Mouse (Mus musculus): ENCODE results near the gene Fggy. TPM values are rescaled to one million over a fixed set of nuclear protein-coding genes. Genes with fewer than 3 reads are reported as not detected.

The Fggy gene
- polyA plus RNA-seq, 2 experiments = 14.9 to 19.3 TPM

DNA sequence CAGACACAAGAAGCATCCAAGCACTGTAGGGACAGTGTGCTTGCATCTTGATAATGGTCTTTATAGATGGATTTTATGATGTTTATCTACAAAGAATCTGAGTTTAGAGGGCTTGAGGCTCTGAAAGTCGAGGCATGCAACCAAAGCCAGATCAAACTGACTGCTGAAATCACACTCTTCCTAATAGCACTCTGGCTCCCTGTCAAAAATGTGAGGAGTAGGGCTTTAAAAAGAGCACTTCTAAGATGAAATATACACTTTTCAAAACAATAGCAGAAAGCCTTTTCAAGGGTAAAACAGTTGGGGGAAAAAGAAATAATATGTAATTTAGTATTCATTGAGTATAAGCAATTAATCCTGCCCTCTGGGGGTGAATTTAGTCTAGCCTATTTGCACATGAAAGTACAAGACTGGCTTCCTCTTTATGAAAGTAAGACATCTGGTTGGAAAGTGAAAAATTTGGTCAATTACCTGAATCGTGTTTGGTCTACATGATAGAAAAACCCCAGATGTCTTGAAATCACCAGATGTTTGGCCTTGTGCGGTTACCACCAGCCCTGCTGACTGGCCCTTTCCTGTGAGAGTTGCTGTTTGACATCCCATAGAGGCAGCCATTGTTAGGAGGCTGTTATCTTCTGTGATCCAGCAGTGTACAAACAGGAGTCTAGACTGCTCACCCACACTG, 172.0 kb downstream of the Fggy start:
- H3K4me2 ChIP-seq (ENCODE audit: low read depth) = no peak overlapping the region
- no peak overlapping the region for H3K9ac ChIP-seq (replicated peaks)
- WGBS (ENCODE audit: insufficient replicate concordance) = 30% methylated on average over 3 of the region's 3 CpGs
- TF ChIP-seq CTCF (IDR thresholded peaks at IDR 0.05; ENCODE audit: low read depth) (no peak), EP300 (IDR thresholded peaks at IDR 0.05; ENCODE audit: low read depth) (no peak)
- no peak overlapping the region for H3K27ac ChIP-seq
- ATAC-seq (ENCODE audit: insufficient read depth) (no peak), DNase-seq (ENCODE audit: low read depth in 3 of 3, low spot score in 3 of 3) (no peak)
- H3K27me3 ChIP-seq (ENCODE audit: control insufficient read depth, insufficient read depth, low read length) = no peaks in the 10 kb centered on the region
- H3K36me3 ChIP-seq (replicated peaks; ENCODE audit: control insufficient read depth, insufficient read depth, low read depth) = no peaks in the 10 kb centered on the region
- no peak overlapping the region for H3K4me3 ChIP-seq (ENCODE audit: insufficient read depth in 1 of 2, low read depth in 2 of 2, low read length in 2 of 2)
- no peaks in the 10 kb centered on the region for H3K4me1 ChIP-seq (replicated peaks; ENCODE audit: control insufficient read depth in 2 of 2, insufficient read depth in 2 of 2, low read length in 1 of 2)
- no peaks in the 10 kb centered on the region for H3K9me3 ChIP-seq (ENCODE audit: control insufficient read depth, low read length)

- ATAC-seq (ENCODE audit: insufficient read depth) (no peak), DNase-seq (ENCODE audit: low read depth in 3 of 3, low spot score in 3 of 3) (no peak)
- Histone ChIP-seq H3K4me2 (ENCODE audit: low read depth) (no peak overlapping the region), H3K36me3 (replicated peaks; ENCODE audit: control insufficient read depth, insufficient read depth, low read depth) (no peaks in the 10 kb centered on the region), H3K4me3 (ENCODE audit: insufficient read depth in 1 of 2, low read depth in 2 of 2, low read length in 2 of 2) (no peak overlapping the region), H3K4me1 (replicated peaks; ENCODE audit: control insufficient read depth in 2 of 2, insufficient read depth in 2 of 2, low read length in 1 of 2) (peaks cover 0 to 2% of the 10 kb centered on the region in 2 experiments; a peak in 1 of 4 replicates), H3K27me3 (ENCODE audit: control insufficient read depth, insufficient read depth, low read length) (no peaks in the 10 kb centered on the region), H3K9me3 (ENCODE audit: control insufficient read depth, low read length) (no peaks in the 10 kb centered on the region), H3K27ac (no peak overlapping the region), H3K9ac (replicated peaks) (no peak overlapping the region)
- TF ChIP-seq CTCF (IDR thresholded peaks at IDR 0.05; ENCODE audit: low read depth) = no peak
- no peak for TF ChIP-seq EP300 (IDR thresholded peaks at IDR 0.05; ENCODE audit: low read depth)
- WGBS (ENCODE audit: insufficient replicate concordance) = 70% methylated on average over 2 of the region's 2 CpGs
Observed at GRCm38 (mm10) chr4:95731110-95731509, 173.8 kb downstream of the Fggy start.

- ATAC-seq (ENCODE audit: insufficient read depth) = no peak
- Histone ChIP-seq H3K4me1 (replicated peaks; ENCODE audit: control insufficient read depth in 2 of 2, insufficient read depth in 2 of 2, low read length in 1 of 2) (peaks cover 0 to 6% of the 10 kb centered on the region in 2 experiments; a peak in 2 of 4 replicates), H3K27ac (no peak overlapping the region), H3K4me3 (ENCODE audit: insufficient read depth in 1 of 2, low read depth in 2 of 2, low read length in 2 of 2) (no peak overlapping the region), H3K27me3 (ENCODE audit: control insufficient read depth, insufficient read depth, low read length) (no peaks in the 10 kb centered on the region), H3K4me2 (ENCODE audit: low read depth) (no peak overlapping the region), H3K9ac (replicated peaks) (no peak overlapping the region), H3K9me3 (ENCODE audit: control insufficient read depth, low read length) (no peaks in the 10 kb centered on the region), H3K36me3 (replicated peaks; ENCODE audit: control insufficient read depth, insufficient read depth, low read depth) (no peaks in the 10 kb centered on the region)
- DNase-seq (ENCODE audit: low read depth in 3 of 3, low spot score in 3 of 3) = no peak
- WGBS (ENCODE audit: insufficient replicate concordance) = 46% methylated on average over 6 of the region's 6 CpGs
- no peak for TF ChIP-seq EP300 (IDR thresholded peaks at IDR 0.05; ENCODE audit: low read depth)
- TF ChIP-seq CTCF (IDR thresholded peaks at IDR 0.05; ENCODE audit: low read depth) = no peak
Observed at GRCm38 (mm10) chr4:95733397-95734249, 176.3 kb downstream of the Fggy start.

GRCm38 (mm10) chr4:95735967-95736366, 178.7 kb downstream of the Fggy start:
- Histone ChIP-seq H3K27me3 (ENCODE audit: control insufficient read depth, insufficient read depth, low read length) (no peaks in the 10 kb centered on the region), H3K27ac (no peak overlapping the region), H3K4me3 (ENCODE audit: insufficient read depth in 1 of 2, low read depth in 2 of 2, low read length in 2 of 2) (no peak overlapping the region), H3K4me2 (ENCODE audit: low read depth) (no peak overlapping the region), H3K4me1 (replicated peaks; ENCODE audit: control insufficient read depth in 2 of 2, insufficient read depth in 2 of 2, low read length in 1 of 2) (peaks cover 0 to 9% of the 10 kb centered on the region in 2 experiments; a peak in 2 of 4 replicates), H3K36me3 (replicated peaks; ENCODE audit: control insufficient read depth, insufficient read depth, low read depth) (no peaks in the 10 kb centered on the region), H3K9ac (replicated peaks) (no peak overlapping the region), H3K9me3 (ENCODE audit: control insufficient read depth, low read length) (no peaks in the 10 kb centered on the region)
- TF ChIP-seq EP300 (IDR thresholded peaks at IDR 0.05; ENCODE audit: low read depth) = no peak
- no peak for TF ChIP-seq CTCF (IDR thresholded peaks at IDR 0.05; ENCODE audit: low read depth)
- ATAC-seq (ENCODE audit: insufficient read depth) (no peak), DNase-seq (ENCODE audit: low read depth in 3 of 3, low spot score in 3 of 3) (no peak)
- 63% methylated on average over 4 of the region's 4 CpGs for WGBS (ENCODE audit: insufficient replicate concordance)

DNA sequence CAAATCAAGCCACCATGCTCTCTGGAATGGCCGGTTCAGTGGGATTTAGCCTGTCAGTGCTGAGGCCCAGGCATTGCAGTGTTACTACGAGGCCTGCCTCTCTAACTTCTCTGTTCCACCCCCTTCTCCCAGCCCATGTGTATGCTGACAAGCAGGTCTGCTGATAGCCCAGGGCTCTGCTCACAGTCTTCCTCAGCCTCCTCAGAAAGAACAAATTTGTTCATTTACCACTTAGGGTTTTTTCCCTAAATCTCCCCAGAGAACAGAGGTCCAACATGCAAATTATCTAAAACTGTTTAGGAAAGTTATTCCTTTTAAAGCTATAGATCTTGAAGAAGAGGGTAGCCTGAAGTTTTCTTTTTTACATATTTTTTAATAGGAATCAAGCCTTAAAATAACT, 179.4 kb downstream of the Fggy start:
- WGBS (ENCODE audit: insufficient replicate concordance) = 42% methylated on average over 2 of the region's 2 CpGs
- DNase-seq (ENCODE audit: low read depth in 3 of 3, low spot score in 3 of 3) (no peak), ATAC-seq (ENCODE audit: insufficient read depth) (no peak)
- no peaks in the 10 kb centered on the region for H3K9me3 ChIP-seq (ENCODE audit: control insufficient read depth, low read length)
- peaks cover 0 to 13% of the 10 kb centered on the region in 2 experiments; a peak in 2 of 4 replicates for H3K4me1 ChIP-seq (replicated peaks; ENCODE audit: control insufficient read depth in 2 of 2, insufficient read depth in 2 of 2, low read length in 1 of 2)
- H3K27me3 ChIP-seq (ENCODE audit: control insufficient read depth, insufficient read depth, low read length) = no peaks in the 10 kb centered on the region
- no peak overlapping the region for H3K9ac ChIP-seq (replicated peaks)
- H3K36me3 ChIP-seq (replicated peaks; ENCODE audit: control insufficient read depth, insufficient read depth, low read depth) = no peaks in the 10 kb centered on the region
- no peak overlapping the region for H3K4me2 ChIP-seq (ENCODE audit: low read depth)
- no peak overlapping the region for H3K27ac ChIP-seq
- H3K4me3 ChIP-seq (ENCODE audit: insufficient read depth in 1 of 2, low read depth in 2 of 2, low read length in 2 of 2) = no peak overlapping the region
- no peak for TF ChIP-seq EP300 (IDR thresholded peaks at IDR 0.05; ENCODE audit: low read depth)
- TF ChIP-seq CTCF (IDR thresholded peaks at IDR 0.05; ENCODE audit: low read depth) = no peak

Measured in liver, embryonic 14.5 days (tissue).